Mouse (Mus musculus): ENCODE data around the gene Gpr19. TPM values are rescaled to one million over a fixed set of nuclear protein-coding genes. Genes with fewer than 3 reads are reported as not detected.

Gene Gpr19
- polyA plus RNA-seq, 1 experiment from 2014 or later = 37.0 TPM

GRCm38 (mm10) chr6:134929926-134930325 is 31.5 kb upstream of the Gpr19 start:
- 0 out of 2 replicates have a peak overlapping the region, but pooled peaks have one; percentile 6 for H3K4me3 ChIP-seq (replicated peaks)
- ATAC-seq (ENCODE audit: low FRiP score) = no peak
- peak overlapping the region; percentile 37 for H3K4me2 ChIP-seq
- no peak overlapping the region for H3K27ac ChIP-seq (replicated peaks)
- H3K9ac ChIP-seq (replicated peaks) = no peak overlapping the region
- WGBS = 51% methylated on average over 4 of the region's 4 CpGs
- no peaks in the 10 kb centered on the region for H3K9me3 ChIP-seq (replicated peaks)
- H3K36me3 ChIP-seq = no peaks in the 10 kb centered on the region
- H3K4me1 ChIP-seq = peaks cover 22% of the 10 kb centered on the region
- H3K27me3 ChIP-seq (replicated peaks) = no peaks in the 10 kb centered on the region

- 0% methylated on average over 15 of the region's 15 CpGs for WGBS
- peak overlapping the region; percentile 91 for H3K4me2 ChIP-seq
- peak; percentile 43 for ATAC-seq (ENCODE audit: low FRiP score)
Measured at GRCm38 (mm10) chr6:134928889-134929310, 30.5 kb upstream of the Gpr19 start.

GRCm38 (mm10) chr6:134928096-134928888 is 29.9 kb upstream of the Gpr19 start:
- ATAC-seq (ENCODE audit: low FRiP score) = peak; percentile 82
- Histone ChIP-seq H3K36me3 (no peaks in the 10 kb centered on the region), H3K4me1 (peaks cover 31% of the 10 kb centered on the region), H3K4me2 (peak overlapping the region; percentile 91), H3K9ac (replicated peaks) (peak overlapping the region; percentile 61), H3K4me3 (replicated peaks) (peak overlapping the region; percentile 67), H3K27me3 (replicated peaks) (no peaks in the 10 kb centered on the region), H3K9me3 (replicated peaks) (no peaks in the 10 kb centered on the region), H3K27ac (replicated peaks) (peak overlapping the region; percentile 89)
- under 1% methylated on average over 63 of the region's 63 CpGs for WGBS

More at GRCm38 (mm10) chr6:134928889-134929310, 30.5 kb upstream of the Gpr19 start:
- Histone ChIP-seq H3K4me3 (replicated peaks) (peak overlapping the region; percentile 67), H3K9me3 (replicated peaks) (no peaks in the 10 kb centered on the region), H3K36me3 (no peaks in the 10 kb centered on the region), H3K4me1 (peaks cover 25% of the 10 kb centered on the region), H3K9ac (replicated peaks) (peak overlapping the region; percentile 61), H3K27me3 (replicated peaks) (no peaks in the 10 kb centered on the region), H3K27ac (replicated peaks) (peak overlapping the region; percentile 89)

- Histone ChIP-seq H3K4me2 (peak overlapping the region; percentile 91), H3K27ac (replicated peaks) (peak overlapping the region; percentile 89), H3K9ac (replicated peaks) (peak overlapping the region; percentile 61), H3K4me3 (replicated peaks) (peak overlapping the region; percentile 67), H3K4me1 (peaks cover 35% of the 10 kb centered on the region), H3K9me3 (replicated peaks) (no peaks in the 10 kb centered on the region), H3K27me3 (replicated peaks) (no peaks in the 10 kb centered on the region), H3K36me3 (no peaks in the 10 kb centered on the region)
- peak; percentile 18; the same call in 1 of the 2 replicates for ATAC-seq (ENCODE audit: low FRiP score)
- 1% methylated on average over 13 of the region's 13 CpGs for WGBS
Measured at GRCm38 (mm10) chr6:134927595-134928095, 29.3 kb upstream of the Gpr19 start.

- Histone ChIP-seq H3K9ac (replicated peaks) (peak overlapping the region; percentile 61), H3K4me1 (peaks cover 42% of the 10 kb centered on the region), H3K9me3 (replicated peaks) (no peaks in the 10 kb centered on the region), H3K36me3 (no peaks in the 10 kb centered on the region), H3K27me3 (replicated peaks) (no peaks in the 10 kb centered on the region), H3K27ac (replicated peaks) (peak overlapping the region; percentile 89), H3K4me3 (replicated peaks) (peak overlapping the region; percentile 67), H3K4me2 (peak overlapping the region; percentile 91)
- ATAC-seq (ENCODE audit: low FRiP score) = peak; percentile 26; the same call in 1 of the 2 replicates
- WGBS = under 1% methylated on average over 63 of the region's 63 CpGs
Measured at GRCm38 (mm10) chr6:134926803-134927594, 28.6 kb upstream of the Gpr19 start.

GRCm38 (mm10) chr6:134926338-134926705 is 27.9 kb upstream of the Gpr19 start:
- peaks cover 48% of the 10 kb centered on the region for H3K4me1 ChIP-seq
- H3K9ac ChIP-seq (replicated peaks) = peak overlapping the region; percentile 61
- H3K27me3 ChIP-seq (replicated peaks) = no peaks in the 10 kb centered on the region
- peak overlapping the region; percentile 89 for H3K27ac ChIP-seq (replicated peaks)
- ATAC-seq (ENCODE audit: low FRiP score) = no peak
- no peaks in the 10 kb centered on the region for H3K36me3 ChIP-seq
- no peaks in the 10 kb centered on the region for H3K9me3 ChIP-seq (replicated peaks)
- H3K4me2 ChIP-seq = peak overlapping the region; percentile 91
- H3K4me3 ChIP-seq (replicated peaks) = peak overlapping the region; percentile 67
- 26% methylated on average over 3 of the region's 3 CpGs for WGBS

GRCm38 (mm10) chr6:134925673-134926337 is 27.4 kb upstream of the Gpr19 start:
- Histone ChIP-seq H3K4me2 (no peak overlapping the region), H3K4me1 (peaks cover 50% of the 10 kb centered on the region), H3K27ac (replicated peaks) (no peak overlapping the region), H3K36me3 (no peaks in the 10 kb centered on the region), H3K27me3 (replicated peaks) (no peaks in the 10 kb centered on the region), H3K9ac (replicated peaks) (no peak overlapping the region), H3K4me3 (replicated peaks) (no peak overlapping the region), H3K9me3 (replicated peaks) (no peaks in the 10 kb centered on the region)
- no peak for ATAC-seq (ENCODE audit: low FRiP score)
- 60% methylated on average over 4 of the region's 4 CpGs for WGBS

GRCm38 (mm10) chr6:134924262-134924661 is 25.9 kb upstream of the Gpr19 start:
- 66% methylated on average over 3 of the region's 3 CpGs for WGBS
- Histone ChIP-seq H3K36me3 (no peaks in the 10 kb centered on the region), H3K4me1 (peaks cover 55% of the 10 kb centered on the region), H3K4me3 (replicated peaks) (no peak overlapping the region), H3K27ac (replicated peaks) (no peak overlapping the region), H3K9me3 (replicated peaks) (no peaks in the 10 kb centered on the region), H3K27me3 (replicated peaks) (no peaks in the 10 kb centered on the region), H3K4me2 (peak overlapping the region; percentile 6; the same call in 1 of the 2 replicates), H3K9ac (replicated peaks) (no peak overlapping the region)
- no peak for ATAC-seq (ENCODE audit: low FRiP score)

- H3K27ac ChIP-seq (replicated peaks) = no peak overlapping the region
- peak overlapping the region; percentile 32 for H3K4me2 ChIP-seq
- H3K9ac ChIP-seq (replicated peaks) = no peak overlapping the region
- H3K4me3 ChIP-seq (replicated peaks) = no peak overlapping the region
- WGBS = 69% methylated on average over 4 of the region's 4 CpGs
- H3K27me3 ChIP-seq (replicated peaks) = no peaks in the 10 kb centered on the region
- H3K9me3 ChIP-seq (replicated peaks) = no peaks in the 10 kb centered on the region
- no peaks in the 10 kb centered on the region for H3K36me3 ChIP-seq
- ATAC-seq (ENCODE audit: low FRiP score) = no peak
- H3K4me1 ChIP-seq = peaks cover 53% of the 10 kb centered on the region
Measured at GRCm38 (mm10) chr6:134923670-134924069, 25.3 kb upstream of the Gpr19 start.

GRCm38 (mm10) chr6:134922511-134923195 is 24.3 kb upstream of the Gpr19 start:
- 33% methylated on average over 9 of the region's 9 CpGs for WGBS
- H3K36me3 ChIP-seq = no peaks in the 10 kb centered on the region
- peak overlapping the region; percentile 83 for H3K4me3 ChIP-seq (replicated peaks)
- no peak overlapping the region; the same call in 1 of the 2 replicates for H3K9ac ChIP-seq (replicated peaks)
- peak overlapping the region; percentile 92 for H3K4me2 ChIP-seq
- ATAC-seq (ENCODE audit: low FRiP score) = no peak
- no peak overlapping the region for H3K27ac ChIP-seq (replicated peaks)
- peaks cover 50% of the 10 kb centered on the region for H3K4me1 ChIP-seq
- H3K9me3 ChIP-seq (replicated peaks) = no peaks in the 10 kb centered on the region
- H3K27me3 ChIP-seq (replicated peaks) = peaks cover 6% of the 10 kb centered on the region
